Mouse (Mus musculus) forebrain, embryonic 14.5 days (tissue): ENCODE data around the gene Kcnq2. TPM values are rescaled to one million over a fixed set of nuclear protein-coding genes. Genes with fewer than 3 reads are reported as not detected.
A peak's percentile ranks its signal among the peaks of the same experiment; 100 is the strongest.

Experiments
- ATAC-seq: fragments of 200-750 bp; cut with Nextera tagmentation; 2 replicates; pipeline ENCODE4 v1.8.0; 2017; ENCODE audit warnings: mild to moderate bottlenecking, moderate library complexity
- DNase-seq: peaks from one replicate; pipeline ENCODE4 v3.0.0-alpha.2; 2015; ENCODE audit warnings: low spot score
- H3K27ac ChIP-seq: fragments of 300-500 bp; sonication (generic); 2 replicates; pipeline ENCODE4 v1.5.1; 2014; ENCODE audit warnings: low read depth, mild to moderate bottlenecking, control low read depth, low read length, moderate library complexity
- H3K27me3 ChIP-seq: fragments of 300-500 bp; sonication (generic); replicated peaks from 2 replicates; pipeline ENCODE4 v1.6.1; 2014; ENCODE audit warnings: low read length, control low read depth, mixed read lengths; ENCODE audit not compliant: control insufficient read depth, insufficient read depth
- H3K36me3 ChIP-seq: fragments of 300-500 bp; sonication (generic); 2 replicates; pipeline ENCODE4 v1.6.1; 2014; ENCODE audit warnings: low read length, control low read depth; ENCODE audit not compliant: control insufficient read depth, insufficient read depth
- H3K4me1 ChIP-seq: fragments of 300-500 bp; sonication (generic); 2 replicates; pipeline ENCODE4 v1.6.1; 2014; ENCODE audit warnings: antibody characterized with exemption, low read length, control low read depth; ENCODE audit not compliant: control insufficient read depth, insufficient read depth
- H3K4me2 ChIP-seq: fragments of 300-500 bp; sonication (generic); 2 replicates; pipeline ENCODE4 v1.6.1; 2014; ENCODE audit warnings: mild to moderate bottlenecking, control low read depth, low read length
- H3K4me3 ChIP-seq: fragments of 300-500 bp; sonication (generic); 2 replicates; pipeline ENCODE4 v1.5.1; 2014; ENCODE audit warnings: low read depth, low read length, control low read depth
- H3K9ac ChIP-seq: fragments of 300-500 bp; sonication (generic); 2 replicates; pipeline ENCODE4 v1.6.1; 2014; ENCODE audit warnings: mild to moderate bottlenecking, low read length, control low read depth, moderate library complexity
- H3K9me3 ChIP-seq: fragments of 300-500 bp; sonication (generic); replicated peaks from 2 replicates; pipeline ENCODE4 v1.6.1; 2016; ENCODE audit warnings: low read length, control low read depth, mixed read lengths; ENCODE audit not compliant: control insufficient read depth
- WGBS: fragments of 180-500 bp; shearing (Covaris S2); extraction: QIAGEN DNeasy Blood & Tissue Kit; methylation state at CpG from one replicate; pipeline ENCODE4 v1.1.7; 2014; 5-methylcytosine and 5-hydroxymethylcytosine counted together
- polyA plus RNA-seq: library from polyadenylated mRNA; unstranded; fragments of >200 nt; fragmentation: Nextera tagmentation; extraction: Ambion mirVana; gene quantifications from 2 replicates; pipeline ENCODE4 v1.2.1, GENCODE M21; 2014

Gene Kcnq2
- polyA plus RNA-seq, 1 experiment from 2014 or later: 22.8 TPM

- no peaks in the 10 kb centered on the region for H3K4me1 ChIP-seq
- peaks cover 3% of the 10 kb centered on the region; the same call in 1 of the 2 replicates for H3K36me3 ChIP-seq
- DNase-seq: no peak
- no peak overlapping the region for H3K9ac ChIP-seq
- H3K4me2 ChIP-seq: no peak overlapping the region
- H3K9me3 ChIP-seq: no peaks in the 10 kb centered on the region
- H3K4me3 ChIP-seq: no peak overlapping the region
- H3K27me3 ChIP-seq: no peaks in the 10 kb centered on the region
- peak; percentile 58 for ATAC-seq
- H3K27ac ChIP-seq: peak overlapping the region; percentile 6; the same call in 1 of the 2 replicates
- 6% methylated on average over 2 of the region's 2 CpGs for WGBS
Measured at GRCm38 (mm10) chr2:181102161-181102560, 32.9 kb downstream of the Kcnq2 start.

- H3K9ac ChIP-seq: no peak overlapping the region
- H3K4me3 ChIP-seq: no peak overlapping the region
- H3K27me3 ChIP-seq: no peaks in the 10 kb centered on the region
- H3K27ac ChIP-seq: no peak overlapping the region
- peaks cover 3% of the 10 kb centered on the region; the same call in 1 of the 2 replicates for H3K36me3 ChIP-seq
- H3K4me2 ChIP-seq: no peak overlapping the region
- WGBS: 73% methylated on average over 1 of the region's 1 CpGs
- DNase-seq: no peak
- ATAC-seq: 0 out of 2 replicates have a peak, but pooled peaks have one; percentile 15
- H3K9me3 ChIP-seq: no peaks in the 10 kb centered on the region
- H3K4me1 ChIP-seq: no peaks in the 10 kb centered on the region
Measured at GRCm38 (mm10) chr2:181101626-181102025, 33.5 kb downstream of the Kcnq2 start.

DNA sequence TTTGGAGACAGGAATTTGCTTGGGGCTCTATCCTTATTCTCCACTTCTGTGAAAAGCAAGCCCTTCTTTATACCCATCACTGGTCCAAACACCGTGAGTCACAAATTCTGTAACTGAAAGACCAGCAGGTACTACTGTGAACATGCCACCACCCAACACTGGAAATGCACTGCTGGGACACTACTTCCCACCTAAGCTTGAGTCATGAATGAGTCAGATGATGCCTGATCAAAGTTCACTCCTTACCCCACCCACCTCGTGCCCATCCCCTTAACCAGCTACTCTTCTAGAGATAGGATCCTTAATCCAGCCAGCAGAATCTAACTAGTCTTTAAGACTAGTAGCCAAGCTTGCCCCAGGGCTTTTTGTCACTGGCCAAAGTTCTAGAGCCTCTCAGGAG, 35.0 kb downstream of the Kcnq2 start:
- no peak for ATAC-seq
- Histone ChIP-seq H3K9me3 (no peaks in the 10 kb centered on the region), H3K4me2 (no peak overlapping the region), H3K27ac (no peak overlapping the region), H3K36me3 (peaks cover 3% of the 10 kb centered on the region; the same call in 1 of the 2 replicates), H3K4me3 (no peak overlapping the region), H3K4me1 (no peaks in the 10 kb centered on the region), H3K27me3 (no peaks in the 10 kb centered on the region), H3K9ac (no peak overlapping the region)
- 98% methylated on average over 2 of the region's 2 CpGs for WGBS
- DNase-seq: no peak

GRCm38 (mm10) chr2:181090123-181090522, 45.0 kb downstream of the Kcnq2 start:
- Histone ChIP-seq H3K27me3 (no peaks in the 10 kb centered on the region), H3K9me3 (no peaks in the 10 kb centered on the region), H3K4me2 (no peak overlapping the region), H3K4me1 (no peaks in the 10 kb centered on the region), H3K9ac (no peak overlapping the region), H3K4me3 (no peak overlapping the region), H3K27ac (no peak overlapping the region), H3K36me3 (peaks cover 11% of the 10 kb centered on the region; the same call in 1 of the 2 replicates)
- ATAC-seq (no peak), DNase-seq (no peak)
- WGBS: 87% methylated on average over 3 of the region's 3 CpGs

- no peaks in the 10 kb centered on the region for H3K4me1 ChIP-seq
- peaks cover 25% of the 10 kb centered on the region for H3K36me3 ChIP-seq
- no peak overlapping the region for H3K9ac ChIP-seq
- H3K27me3 ChIP-seq: no peaks in the 10 kb centered on the region
- 57% methylated on average over 8 of the region's 8 CpGs for WGBS
- no peak overlapping the region for H3K4me3 ChIP-seq
- H3K9me3 ChIP-seq: no peaks in the 10 kb centered on the region
- no peak for DNase-seq
- H3K27ac ChIP-seq: no peak overlapping the region
- no peak for ATAC-seq
- H3K4me2 ChIP-seq: no peak overlapping the region
Measured at GRCm38 (mm10) chr2:181084997-181085396, 50.1 kb downstream of the Kcnq2 start.

- Histone ChIP-seq H3K9me3 (no peaks in the 10 kb centered on the region), H3K36me3 (peaks cover 25% of the 10 kb centered on the region)
- peak; percentile 8 for DNase-seq
Measured at GRCm38 (mm10) chr2:181083945-181084344, 51.2 kb downstream of the Kcnq2 start.

GRCm38 (mm10) chr2:181080886-181081285, 54.2 kb downstream of the Kcnq2 start:
- WGBS: 65% methylated on average over 5 of the region's 5 CpGs
- peaks cover 14% of the 10 kb centered on the region for H3K36me3 ChIP-seq

More at GRCm38 (mm10) chr2:181083945-181084344, 51.2 kb downstream of the Kcnq2 start:
- H3K27ac ChIP-seq: no peak overlapping the region
- no peak overlapping the region for H3K4me3 ChIP-seq
- no peak overlapping the region for H3K4me2 ChIP-seq
- no peak overlapping the region for H3K9ac ChIP-seq
- WGBS: 67% methylated on average over 4 of the region's 4 CpGs
- H3K27me3 ChIP-seq: no peaks in the 10 kb centered on the region
- H3K4me1 ChIP-seq: no peaks in the 10 kb centered on the region
- ATAC-seq: no peak

GRCm38 (mm10) chr2:181079518-181079917, 55.6 kb downstream of the Kcnq2 start:
- no peak for ATAC-seq

More at GRCm38 (mm10) chr2:181080886-181081285, 54.2 kb downstream of the Kcnq2 start:
- ATAC-seq: no peak
- Histone ChIP-seq H3K9me3 (no peaks in the 10 kb centered on the region), H3K9ac (no peak overlapping the region), H3K4me1 (no peaks in the 10 kb centered on the region), H3K4me3 (no peak overlapping the region), H3K27me3 (no peaks in the 10 kb centered on the region), H3K4me2 (no peak overlapping the region), H3K27ac (no peak overlapping the region)
- DNase-seq: no peak

GRCm38 (mm10) chr2:181078908-181079307, 56.2 kb downstream of the Kcnq2 start:
- H3K27me3 ChIP-seq: no peaks in the 10 kb centered on the region
- H3K4me3 ChIP-seq: no peak overlapping the region
- DNase-seq: no peak
- H3K4me2 ChIP-seq: no peak overlapping the region
- H3K9me3 ChIP-seq: no peaks in the 10 kb centered on the region
- no peak for ATAC-seq
- WGBS: 92% methylated on average over 2 of the region's 2 CpGs
- H3K36me3 ChIP-seq: peaks cover 14% of the 10 kb centered on the region
- H3K27ac ChIP-seq: no peak overlapping the region
- no peak overlapping the region for H3K9ac ChIP-seq
- H3K4me1 ChIP-seq: no peaks in the 10 kb centered on the region

More at GRCm38 (mm10) chr2:181079518-181079917, 55.6 kb downstream of the Kcnq2 start:
- no peak for DNase-seq
- Histone ChIP-seq H3K4me2 (no peak overlapping the region), H3K4me3 (no peak overlapping the region), H3K9ac (no peak overlapping the region), H3K27ac (no peak overlapping the region), H3K36me3 (peaks cover 14% of the 10 kb centered on the region), H3K27me3 (no peaks in the 10 kb centered on the region), H3K9me3 (no peaks in the 10 kb centered on the region), H3K4me1 (no peaks in the 10 kb centered on the region)
- 92% methylated on average over 2 of the region's 2 CpGs for WGBS
